Mouse (Mus musculus): Measurements from ENCODE around the gene Hspbap1. TPM values are rescaled to one million over a fixed set of nuclear protein-coding genes. Genes with fewer than 3 reads are reported as not detected.

The Hspbap1 gene
- total and polyA plus RNA-seq, 2 experiments from 2014 or later = 6.8 to 8.2 TPM

GRCm38 (mm10) chr16:35747417-35748236 lies 22.5 kb upstream of the Hspbap1 start:
- WGBS = 44% methylated on average over 9 of the region's 9 CpGs
- Histone ChIP-seq H3K27ac (ENCODE audit: low read depth, low read length) (no peak overlapping the region), H3K4me1 (ENCODE audit: insufficient read depth) (peaks cover 14% of the 10 kb centered on the region), H3K36me3 (ENCODE audit: insufficient read depth) (no peaks in the 10 kb centered on the region; the same call in 1 of the 2 replicates), H3K4me3 (ENCODE audit: low read depth, low read length) (no peak overlapping the region), H3K9ac (no peak overlapping the region), H3K27me3 (ENCODE audit: insufficient read depth, low read length) (no peaks in the 10 kb centered on the region), H3K4me2 (ENCODE audit: low read depth) (no peak overlapping the region), H3K9me3 (ENCODE audit: low read length) (no peaks in the 10 kb centered on the region)
- no peak for TF ChIP-seq CTCF (IDR thresholded peaks at IDR 0.05; ENCODE audit: low read depth)
- no peak for DNase-seq
- ATAC-seq = no peak

DNA sequence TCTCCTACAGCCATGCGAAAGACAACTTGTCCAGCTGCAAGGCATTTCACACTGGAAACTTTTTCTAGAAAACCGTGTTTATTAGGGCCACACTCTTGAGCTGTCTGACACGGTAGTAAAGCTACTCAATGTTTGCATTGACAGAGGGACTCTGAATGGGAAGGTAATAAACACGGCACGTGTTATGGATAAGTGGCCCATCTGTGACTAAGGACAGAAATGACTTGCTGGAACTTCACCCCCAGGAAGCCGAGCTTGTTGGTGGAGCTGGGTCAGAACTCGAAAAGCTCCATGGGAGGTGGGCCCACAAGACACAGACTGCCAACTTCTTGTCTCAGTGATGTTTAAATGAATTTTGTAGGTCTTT lies 22.0 kb upstream of the Hspbap1 start:
- Histone ChIP-seq H3K36me3 (ENCODE audit: insufficient read depth) (no peaks in the 10 kb centered on the region; the same call in 1 of the 2 replicates), H3K9me3 (ENCODE audit: low read length) (no peaks in the 10 kb centered on the region), H3K4me2 (ENCODE audit: low read depth) (no peak overlapping the region), H3K9ac (no peak overlapping the region), H3K27ac (ENCODE audit: low read depth, low read length) (no peak overlapping the region), H3K4me1 (ENCODE audit: insufficient read depth) (peaks cover 14% of the 10 kb centered on the region), H3K27me3 (ENCODE audit: insufficient read depth, low read length) (no peaks in the 10 kb centered on the region), H3K4me3 (ENCODE audit: low read depth, low read length) (no peak overlapping the region)
- no peak for TF ChIP-seq CTCF (IDR thresholded peaks at IDR 0.05; ENCODE audit: low read depth)
- ATAC-seq (no peak), DNase-seq (no peak)
- 67% methylated on average over 7 of the region's 7 CpGs for WGBS

DNA sequence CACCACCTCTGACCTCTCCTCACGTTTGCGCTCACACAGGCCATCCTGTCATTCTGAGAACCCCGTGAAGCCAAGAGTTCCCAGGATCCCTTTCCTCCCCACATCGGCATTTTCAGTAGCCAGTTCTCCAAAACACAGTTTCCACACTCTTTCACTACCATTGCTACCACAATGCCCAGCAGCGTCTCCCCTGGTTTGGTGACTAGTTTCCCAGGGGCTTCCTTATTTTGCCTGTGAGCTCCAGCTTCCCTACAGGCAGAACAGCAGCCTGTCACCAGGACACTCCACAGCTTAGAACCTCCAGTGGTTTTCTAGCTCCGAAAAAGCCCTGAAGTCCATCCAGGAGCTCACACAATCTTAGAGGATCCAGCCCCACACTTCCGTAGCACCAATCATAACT lies 20.8 kb upstream of the Hspbap1 start:
- no peak for ATAC-seq
- TF ChIP-seq CTCF (IDR thresholded peaks at IDR 0.05; ENCODE audit: low read depth) = no peak
- no peaks in the 10 kb centered on the region for H3K9me3 ChIP-seq (ENCODE audit: low read length)
- 87% methylated on average over 7 of the region's 7 CpGs for WGBS
- H3K9ac ChIP-seq = no peak overlapping the region
- H3K4me3 ChIP-seq (ENCODE audit: low read depth, low read length) = no peak overlapping the region
- H3K4me2 ChIP-seq (ENCODE audit: low read depth) = no peak overlapping the region
- H3K4me1 ChIP-seq (ENCODE audit: insufficient read depth) = peaks cover 14% of the 10 kb centered on the region
- DNase-seq = no peak
- H3K27me3 ChIP-seq (ENCODE audit: insufficient read depth, low read length) = no peaks in the 10 kb centered on the region
- no peaks in the 10 kb centered on the region; the same call in 1 of the 2 replicates for H3K36me3 ChIP-seq (ENCODE audit: insufficient read depth)
- H3K27ac ChIP-seq (ENCODE audit: low read depth, low read length) = no peak overlapping the region

DNA sequence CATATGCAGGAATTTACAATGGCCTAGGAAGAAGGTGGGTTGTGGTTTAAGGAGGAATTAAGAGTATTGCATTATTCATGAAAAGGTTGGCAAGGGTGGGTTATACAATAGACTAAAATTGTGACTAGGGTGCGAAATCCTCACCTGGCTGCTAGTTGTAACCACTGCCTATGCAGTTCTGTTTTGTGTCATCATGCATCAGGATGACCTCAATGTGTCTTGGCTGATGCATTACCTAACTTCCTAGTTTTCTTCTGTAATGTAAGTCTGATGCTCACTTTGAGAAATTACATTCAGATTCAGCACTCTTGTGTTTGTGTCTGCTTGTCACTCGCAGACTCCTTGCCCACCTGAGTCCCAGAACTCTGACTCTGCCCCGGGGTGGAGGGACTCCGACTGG lies 18.3 kb upstream of the Hspbap1 start:
- H3K4me3 ChIP-seq (ENCODE audit: low read depth, low read length) = no peak overlapping the region
- no peak overlapping the region for H3K9ac ChIP-seq
- no peak for ATAC-seq
- no peaks in the 10 kb centered on the region for H3K9me3 ChIP-seq (ENCODE audit: low read length)
- peaks cover 14% of the 10 kb centered on the region for H3K4me1 ChIP-seq (ENCODE audit: insufficient read depth)
- no peak for DNase-seq
- no peak for TF ChIP-seq CTCF (IDR thresholded peaks at IDR 0.05; ENCODE audit: low read depth)
- no peak overlapping the region for H3K4me2 ChIP-seq (ENCODE audit: low read depth)
- WGBS = 89% methylated on average over 4 of the region's 4 CpGs
- no peak overlapping the region for H3K27ac ChIP-seq (ENCODE audit: low read depth, low read length)
- no peaks in the 10 kb centered on the region; the same call in 1 of the 2 replicates for H3K36me3 ChIP-seq (ENCODE audit: insufficient read depth)
- H3K27me3 ChIP-seq (ENCODE audit: insufficient read depth, low read length) = no peaks in the 10 kb centered on the region

DNA sequence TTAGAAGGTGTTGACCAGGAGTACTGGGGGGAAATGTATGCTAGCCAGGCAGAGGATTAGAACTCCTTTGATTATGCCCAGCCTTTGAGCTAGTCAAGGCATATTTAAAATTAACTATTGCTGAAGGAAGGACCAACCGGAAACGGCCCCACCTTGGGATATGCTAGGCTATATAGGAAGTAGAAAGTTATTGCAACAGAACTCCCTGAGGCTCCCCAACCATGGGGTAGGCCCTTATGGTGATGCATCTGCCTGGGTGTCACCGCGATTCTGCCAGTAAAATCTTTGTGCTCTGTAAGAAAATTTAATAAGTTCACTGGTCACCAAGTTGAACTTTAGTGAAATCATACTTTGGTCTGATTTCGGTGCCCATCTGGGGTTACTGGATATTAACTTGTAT lies 16.2 kb upstream of the Hspbap1 start:
- WGBS = 93% methylated on average over 5 of the region's 5 CpGs
- Histone ChIP-seq H3K27me3 (ENCODE audit: insufficient read depth, low read length) (no peaks in the 10 kb centered on the region), H3K4me3 (ENCODE audit: low read depth, low read length) (no peak overlapping the region), H3K4me1 (ENCODE audit: insufficient read depth) (peaks cover 1% of the 10 kb centered on the region; the same call in 1 of the 2 replicates), H3K9ac (no peak overlapping the region), H3K36me3 (ENCODE audit: insufficient read depth) (no peaks in the 10 kb centered on the region; the same call in 1 of the 2 replicates), H3K4me2 (ENCODE audit: low read depth) (no peak overlapping the region), H3K27ac (ENCODE audit: low read depth, low read length) (no peak overlapping the region), H3K9me3 (ENCODE audit: low read length) (no peaks in the 10 kb centered on the region)
- ATAC-seq (no peak), DNase-seq (no peak)
- no peak for TF ChIP-seq CTCF (IDR thresholded peaks at IDR 0.05; ENCODE audit: low read depth)

DNA sequence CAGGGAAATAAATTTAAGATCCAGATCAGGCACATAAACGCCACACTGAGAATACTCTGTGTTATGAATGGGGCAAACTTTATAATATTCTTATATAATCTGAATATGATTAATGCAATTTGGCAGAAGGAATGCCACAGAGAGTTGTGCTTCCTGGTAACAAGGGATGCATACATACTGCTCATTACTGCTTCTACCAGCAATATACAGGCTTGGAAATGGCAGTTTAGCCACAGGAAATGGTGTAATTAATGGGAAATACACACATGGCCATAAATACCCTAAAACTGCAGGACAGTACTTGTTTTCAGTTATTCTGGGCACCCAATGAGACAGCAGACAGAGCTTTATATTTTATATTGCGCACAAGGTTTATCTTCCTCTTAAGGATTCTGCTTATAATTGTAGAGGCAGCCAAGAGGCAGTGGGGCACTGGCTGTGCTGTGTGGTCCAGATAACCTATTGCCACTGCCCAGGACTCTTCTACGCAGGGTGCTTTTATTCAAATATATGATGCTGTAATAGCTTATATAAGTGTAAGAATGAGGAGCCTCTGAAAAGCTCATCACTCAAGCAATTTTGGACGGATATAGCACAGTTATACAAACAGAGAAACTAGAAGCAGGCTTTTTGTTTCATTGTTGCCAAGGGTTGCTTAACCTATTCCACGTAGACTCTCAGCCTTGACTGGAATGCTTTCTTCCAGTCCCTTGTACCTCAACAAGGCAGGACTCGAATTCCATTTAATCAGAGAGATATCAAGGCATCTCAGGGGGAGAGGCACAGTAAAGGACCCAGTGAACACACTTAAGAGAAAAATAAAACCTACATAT lies 14.5 kb upstream of the Hspbap1 start:
- 73% methylated on average over 6 of the region's 6 CpGs for WGBS
- Histone ChIP-seq H3K36me3 (ENCODE audit: insufficient read depth) (no peaks in the 10 kb centered on the region), H3K4me2 (ENCODE audit: low read depth) (no peak overlapping the region), H3K4me3 (ENCODE audit: low read depth, low read length) (no peak overlapping the region), H3K27me3 (ENCODE audit: insufficient read depth, low read length) (no peaks in the 10 kb centered on the region), H3K9ac (no peak overlapping the region), H3K9me3 (ENCODE audit: low read length) (no peaks in the 10 kb centered on the region), H3K27ac (ENCODE audit: low read depth, low read length) (no peak overlapping the region), H3K4me1 (ENCODE audit: insufficient read depth) (no peaks in the 10 kb centered on the region)
- no peak for DNase-seq
- no peak for TF ChIP-seq CTCF (IDR thresholded peaks at IDR 0.05; ENCODE audit: low read depth)
- no peak for ATAC-seq

DNA sequence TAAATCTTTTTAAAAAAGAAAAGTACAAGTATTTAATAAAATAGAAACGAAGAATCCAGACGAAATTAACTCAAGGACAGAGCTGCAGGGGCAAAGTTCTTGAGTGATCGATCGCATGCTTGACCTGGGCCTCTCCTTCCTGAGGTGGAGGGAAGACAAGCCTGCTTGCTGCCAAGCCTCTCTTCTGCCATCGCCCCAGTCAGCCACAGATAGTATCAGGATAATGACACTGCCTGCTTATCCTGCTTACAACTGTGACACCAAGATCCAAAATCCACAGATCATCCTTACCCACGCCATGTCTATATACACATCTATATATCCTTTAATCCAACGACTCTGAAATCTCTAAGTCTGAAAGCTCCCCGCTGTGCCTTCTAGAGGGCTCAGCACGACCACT lies 13.5 kb upstream of the Hspbap1 start:
- TF ChIP-seq CTCF (IDR thresholded peaks at IDR 0.05; ENCODE audit: low read depth) = no peak
- no peak for ATAC-seq

More for the DNA sequence above, 13.5 kb upstream of the Hspbap1 start:
- H3K36me3 ChIP-seq (ENCODE audit: insufficient read depth) = no peaks in the 10 kb centered on the region
- no peaks in the 10 kb centered on the region for H3K27me3 ChIP-seq (ENCODE audit: insufficient read depth, low read length)
- H3K9me3 ChIP-seq (ENCODE audit: low read length) = no peaks in the 10 kb centered on the region
- H3K4me2 ChIP-seq (ENCODE audit: low read depth) = no peak overlapping the region
- no peak for DNase-seq
- no peak overlapping the region for H3K27ac ChIP-seq (ENCODE audit: low read depth, low read length)
- WGBS = 92% methylated on average over 9 of the region's 9 CpGs
- H3K9ac ChIP-seq = no peak overlapping the region
- no peaks in the 10 kb centered on the region for H3K4me1 ChIP-seq (ENCODE audit: insufficient read depth)
- H3K4me3 ChIP-seq (ENCODE audit: low read depth, low read length) = no peak overlapping the region

All from forebrain, postnatal 0 days (tissue).